In genomic region chr4:117837271-117837670, GRCm38 (mm10) we compare ENCODE assay signal across 12 mouse cellular contexts. TPM values are rescaled to one million over a fixed set of nuclear protein-coding genes. Genes with fewer than 3 reads are reported as not detected.
DNase-seq lines count a peak whose midpoint lies in the region; ATAC-seq lines count a peak whose summit lies in the region.
"Had no signal": no experiment of that assay in that cellular context is flagged by ENCODE, and none has a peak within 500 bp of the region (broad histone marks: within the 10 kb centered on the region; RNA-seq: fewer than 3 reads in every experiment).

No protein-coding gene starts in this region.

- peaks cover 36% of the 10 kb centered on the region for H3K4me1 ChIP-seq in forebrain, embryonic 10.5 days
- peaks cover 2% of the 10 kb centered on the region; the same call in 1 of the 2 replicates for H3K4me1 ChIP-seq in forebrain, embryonic 14.5 days (ENCODE audit: control insufficient read depth, insufficient read depth, low read length)
- H3K4me1 ChIP-seq in midbrain, embryonic 10.5 days = peaks cover 22% of the 10 kb centered on the region
- peaks cover 12% of the 10 kb centered on the region for H3K4me1 ChIP-seq in midbrain, embryonic 16.5 days (ENCODE audit: control insufficient read depth, insufficient read depth, low read length)
- peaks cover 83% of the 10 kb centered on the region for H3K4me1 ChIP-seq in liver, embryonic 13.5 days (replicated peaks)

- peak overlapping the region; percentile 72 for H3K4me3 ChIP-seq in forebrain, embryonic 10.5 days
- no peak overlapping the region for H3K4me3 ChIP-seq in forebrain, embryonic 14.5 days (ENCODE audit: low read depth, low read length)
- H3K4me3 ChIP-seq in midbrain, embryonic 10.5 days = 0 out of 2 replicates have a peak overlapping the region, but pooled peaks have one; percentile 79
- no peak overlapping the region; the same call in 1 of the 2 replicates for H3K4me3 ChIP-seq in midbrain, embryonic 16.5 days (ENCODE audit: low read depth, low read length)
- H3K4me3 ChIP-seq in liver, embryonic 13.5 days (replicated peaks) = peak overlapping the region; percentile 95

- H3K4me2 ChIP-seq in forebrain, embryonic 14.5 days (ENCODE audit: low read length) = no peak overlapping the region
- no peak overlapping the region for H3K4me2 ChIP-seq in midbrain, embryonic 16.5 days (ENCODE audit: low read length)
- peak overlapping the region; percentile 90 for H3K4me2 ChIP-seq in liver, embryonic 13.5 days

- no peak for DNase-seq in forebrain, embryonic 10.5 days (ENCODE audit: extremely low spot score, low spot score)
- DNase-seq in forebrain, embryonic 14.5 days (ENCODE audit: low spot score) = no peak
- DNase-seq in midbrain, embryonic 10.5 days (ENCODE audit: low spot score) = no peak
- no peak for DNase-seq in liver, embryonic 13.5 days
- DNase-seq in thymus, adult 18-20 months = no peak
- DNase-seq in urinary bladder, postnatal 14 days (ENCODE audit: low spot score) = no peak
- DNase-seq in right cerebral cortex, postnatal 4 days = no peak
- DNase-seq: gastrocnemius, postnatal 25 days; right cerebral cortex, postnatal 14 days had no signal

- H3K36me3 ChIP-seq in forebrain, embryonic 10.5 days (replicated peaks) = no peaks in the 10 kb centered on the region
- no peaks in the 10 kb centered on the region for H3K36me3 ChIP-seq in forebrain, embryonic 14.5 days (ENCODE audit: control insufficient read depth, insufficient read depth, low read length)
- no peaks in the 10 kb centered on the region for H3K36me3 ChIP-seq in midbrain, embryonic 10.5 days
- H3K36me3 ChIP-seq in midbrain, embryonic 16.5 days (ENCODE audit: control insufficient read depth, insufficient read depth, low read length) = no peaks in the 10 kb centered on the region
- peaks cover 54% of the 10 kb centered on the region for H3K36me3 ChIP-seq in liver, embryonic 13.5 days
- H3K36me3 ChIP-seq: neural tube, embryonic 12.5 days had no signal

- H3K27ac ChIP-seq in forebrain, embryonic 10.5 days = peak overlapping the region; percentile 92; the same call in 1 of the 2 replicates
- H3K27ac ChIP-seq in forebrain, embryonic 14.5 days (ENCODE audit: low read depth, low read length) = no peak overlapping the region
- peak overlapping the region; percentile 13; the same call in 1 of the 2 replicates for H3K27ac ChIP-seq in midbrain, embryonic 10.5 days (replicated peaks)
- H3K27ac ChIP-seq in midbrain, embryonic 16.5 days (ENCODE audit: low read length) = no peak overlapping the region
- H3K27ac ChIP-seq in liver, embryonic 13.5 days = peak overlapping the region; percentile 100
- H3K27ac ChIP-seq: forebrain, embryonic 13.5 days; neural tube, embryonic 12.5 days had no signal

- peaks cover 20% of the 10 kb centered on the region for H3K27me3 ChIP-seq in forebrain, embryonic 10.5 days (ENCODE audit: poor library complexity, severe bottlenecking)
- no peaks in the 10 kb centered on the region for H3K27me3 ChIP-seq in forebrain, embryonic 14.5 days (replicated peaks; ENCODE audit: control insufficient read depth, insufficient read depth, low read length)
- H3K27me3 ChIP-seq in midbrain, embryonic 10.5 days (ENCODE audit: low read depth, poor library complexity, severe bottlenecking) = peaks cover 23% of the 10 kb centered on the region
- H3K27me3 ChIP-seq in midbrain, embryonic 16.5 days (ENCODE audit: control insufficient read depth, insufficient read depth, low read depth, low read length) = no peaks in the 10 kb centered on the region
- no peaks in the 10 kb centered on the region for H3K27me3 ChIP-seq in liver, embryonic 13.5 days
- H3K27me3 ChIP-seq: forebrain, embryonic 13.5 days had no signal

- no peaks in the 10 kb centered on the region for H3K9me3 ChIP-seq in forebrain, embryonic 10.5 days
- H3K9me3 ChIP-seq in forebrain, embryonic 14.5 days (replicated peaks; ENCODE audit: control insufficient read depth, low read length) = no peaks in the 10 kb centered on the region
- no peaks in the 10 kb centered on the region for H3K9me3 ChIP-seq in midbrain, embryonic 10.5 days (replicated peaks)
- no peaks in the 10 kb centered on the region for H3K9me3 ChIP-seq in midbrain, embryonic 16.5 days (replicated peaks; ENCODE audit: control insufficient read depth, low read length, poor library complexity, severe bottlenecking)
- H3K9me3 ChIP-seq in liver, embryonic 13.5 days (replicated peaks) = no peaks in the 10 kb centered on the region
- H3K9me3 ChIP-seq: forebrain, embryonic 13.5 days; neural tube, embryonic 12.5 days had no signal

- WGBS in forebrain, embryonic 10.5 days = 81% methylated on average over 4 of the region's 4 CpGs
- WGBS in forebrain, embryonic 14.5 days = 67% methylated on average over 4 of the region's 4 CpGs
- WGBS in midbrain, embryonic 10.5 days = 71% methylated on average over 4 of the region's 4 CpGs
- WGBS in midbrain, embryonic 16.5 days = 77% methylated on average over 4 of the region's 4 CpGs
- WGBS in liver, embryonic 13.5 days (ENCODE audit: insufficient replicate concordance) = 66% methylated on average over 4 of the region's 4 CpGs

- ATAC-seq in forebrain, embryonic 14.5 days = no peak
- ATAC-seq in midbrain, embryonic 16.5 days = no peak
- ATAC-seq in liver, embryonic 13.5 days (ENCODE audit: low read depth) = no peak

- no peak overlapping the region for H3K9ac ChIP-seq in forebrain, embryonic 14.5 days (ENCODE audit: low read length)
- H3K9ac ChIP-seq in midbrain, embryonic 16.5 days (ENCODE audit: low read depth, low read length) = no peak overlapping the region
- peak overlapping the region; percentile 98 for H3K9ac ChIP-seq in liver, embryonic 13.5 days
- H3K9ac ChIP-seq: forebrain, embryonic 13.5 days had no signal

RNA-seq across cellular contexts. Expression of gene Slc6a9, which starts 3.0 kb away (rescaled TPM):
- 7.0 and 9.1 TPM in 2 replicates for polyA plus RNA-seq in forebrain, embryonic 10.5 days (2016; fragmentation: Nextera tagmentation; extraction: Ambion mirVana)
- polyA plus RNA-seq in forebrain, embryonic 14.5 days (2014; fragmentation: Nextera tagmentation; extraction: Ambion mirVana) = 8.0 and 9.6 TPM in 2 replicates
- polyA plus RNA-seq in midbrain, embryonic 10.5 days (2016; fragmentation: Nextera tagmentation; extraction: Ambion mirVana) = 6.7 and 8.6 TPM in 2 replicates
- polyA plus RNA-seq in midbrain, embryonic 16.5 days (2015; fragmentation: Nextera tagmentation; extraction: Ambion mirVana) = 32.2 and 45.9 TPM in 2 replicates
- 45.2 TPM in 2 replicates for polyA plus RNA-seq in liver, embryonic 13.5 days (2015; fragmentation: Nextera tagmentation; extraction: Ambion mirVana)

RNA-seq across cellular contexts. Expression of gene Ccdc24, which starts 35.1 kb away (rescaled TPM):
- polyA plus RNA-seq in forebrain, embryonic 10.5 days (2016; fragmentation: Nextera tagmentation; extraction: Ambion mirVana) = 1.2 TPM in 2 replicates
- 1.5 and 1.6 TPM in 2 replicates for polyA plus RNA-seq in forebrain, embryonic 14.5 days (2014; fragmentation: Nextera tagmentation; extraction: Ambion mirVana)
- 1.1 and 2.2 TPM in 2 replicates for polyA plus RNA-seq in midbrain, embryonic 10.5 days (2016; fragmentation: Nextera tagmentation; extraction: Ambion mirVana)
- polyA plus RNA-seq in midbrain, embryonic 16.5 days (2015; fragmentation: Nextera tagmentation; extraction: Ambion mirVana) = 2.3 and 2.4 TPM in 2 replicates
- polyA plus RNA-seq in liver, embryonic 13.5 days (2015; fragmentation: Nextera tagmentation; extraction: Ambion mirVana) = 1.0 and 1.1 TPM in 2 replicates

RNA-seq across cellular contexts. Expression of gene B4galt2, which starts 46.0 kb away (rescaled TPM):
- 20.9 and 21.8 TPM in 2 replicates for polyA plus RNA-seq in forebrain, embryonic 10.5 days (2016; fragmentation: Nextera tagmentation; extraction: Ambion mirVana)
- polyA plus RNA-seq in forebrain, embryonic 14.5 days (2014; fragmentation: Nextera tagmentation; extraction: Ambion mirVana) = 49.1 and 50.6 TPM in 2 replicates
- polyA plus RNA-seq in midbrain, embryonic 10.5 days (2016; fragmentation: Nextera tagmentation; extraction: Ambion mirVana) = 24.8 and 27.9 TPM in 2 replicates
- polyA plus RNA-seq in midbrain, embryonic 16.5 days (2015; fragmentation: Nextera tagmentation; extraction: Ambion mirVana) = 58.8 and 65.5 TPM in 2 replicates
- polyA plus RNA-seq in liver, embryonic 13.5 days (2015; fragmentation: Nextera tagmentation; extraction: Ambion mirVana) = 1.8 and 1.9 TPM in 2 replicates

RNA-seq across cellular contexts. Expression of gene Atp6v0b, which starts 49.9 kb away (rescaled TPM):
- 160 and 166 TPM in 2 replicates for polyA plus RNA-seq in forebrain, embryonic 10.5 days (2016; fragmentation: Nextera tagmentation; extraction: Ambion mirVana)
- polyA plus RNA-seq in forebrain, embryonic 14.5 days (2014; fragmentation: Nextera tagmentation; extraction: Ambion mirVana) = 483 and 520 TPM in 2 replicates
- 193 and 213 TPM in 2 replicates for polyA plus RNA-seq in midbrain, embryonic 10.5 days (2016; fragmentation: Nextera tagmentation; extraction: Ambion mirVana)
- polyA plus RNA-seq in midbrain, embryonic 16.5 days (2015; fragmentation: Nextera tagmentation; extraction: Ambion mirVana) = 581 and 673 TPM in 2 replicates
- polyA plus RNA-seq in liver, embryonic 13.5 days (2015; fragmentation: Nextera tagmentation; extraction: Ambion mirVana) = 158 and 159 TPM in 2 replicates

RNA-seq across cellular contexts. Expression of gene Dph2, which starts 54.6 kb away (rescaled TPM):
- 29.1 and 29.3 TPM in 2 replicates for polyA plus RNA-seq in forebrain, embryonic 10.5 days (2016; fragmentation: Nextera tagmentation; extraction: Ambion mirVana)
- polyA plus RNA-seq in forebrain, embryonic 14.5 days (2014; fragmentation: Nextera tagmentation; extraction: Ambion mirVana) = 26.8 and 31.9 TPM in 2 replicates
- polyA plus RNA-seq in midbrain, embryonic 10.5 days (2016; fragmentation: Nextera tagmentation; extraction: Ambion mirVana) = 27.9 and 30.9 TPM in 2 replicates
- polyA plus RNA-seq in midbrain, embryonic 16.5 days (2015; fragmentation: Nextera tagmentation; extraction: Ambion mirVana) = 21.2 and 23.1 TPM in 2 replicates
- 9.8 and 10.5 TPM in 2 replicates for polyA plus RNA-seq in liver, embryonic 13.5 days (2015; fragmentation: Nextera tagmentation; extraction: Ambion mirVana)

Comparison
In these comparisons a context has a peak if more than half of its experiments do, and no peak if none do; other contexts are left out.
1. H3K27ac ChIP-seq: peak in forebrain, embryonic 10.5 days (single experiment), midbrain, embryonic 10.5 days (single experiment) and liver, embryonic 13.5 days (single experiment); none in forebrain, embryonic 14.5 days (single experiment) and midbrain, embryonic 16.5 days (single experiment).
2. H3K4me3 ChIP-seq: peak in forebrain, embryonic 10.5 days (single experiment), midbrain, embryonic 10.5 days (single experiment) and liver, embryonic 13.5 days (single experiment); none in forebrain, embryonic 14.5 days (single experiment) and midbrain, embryonic 16.5 days (single experiment).